Mouse (Mus musculus) heart, embryonic 16.5 days (tissue): ENCODE results near the gene Ttll13. TPM values are rescaled to one million over a fixed set of nuclear protein-coding genes. Genes with fewer than 3 reads are reported as not detected.

Experiments used
- ATAC-seq: fragments of 200-750 bp; cut with Nextera tagmentation; replicated peaks from 2 replicates; pipeline ENCODE4 v1.8.0; 2017; ENCODE audit warnings: moderate number of reproducible peaks; ENCODE audit not compliant: insufficient read depth, low FRiP score; ENCODE audit errors: extremely low read depth
- H3K27ac ChIP-seq: fragments of 300-500 bp; sonication (generic); 2 replicates; pipeline ENCODE4 v1.5.1; 2014; ENCODE audit warnings: mild to moderate bottlenecking, low read length, control low read depth, moderate library complexity
- H3K27me3 ChIP-seq: fragments of 300-500 bp; sonication (generic); 2 replicates; pipeline ENCODE4 v1.6.1; 2014; ENCODE audit warnings: low read length, mixed read lengths; ENCODE audit not compliant: control insufficient read depth, insufficient read depth
- H3K36me3 ChIP-seq: fragments of 300-500 bp; sonication (generic); 2 replicates; pipeline ENCODE4 v1.6.1; 2014; ENCODE audit not compliant: control insufficient read depth, insufficient read depth
- H3K4me1 ChIP-seq: fragments of 300-500 bp; sonication (generic); 2 replicates; pipeline ENCODE4 v1.6.1; 2014; ENCODE audit warnings: low read length, mixed read lengths; ENCODE audit not compliant: control insufficient read depth, insufficient read depth
- H3K4me2 ChIP-seq: fragments of 300-500 bp; sonication (generic); 2 replicates; pipeline ENCODE4 v1.6.1; 2014; ENCODE audit warnings: low read depth, mild to moderate bottlenecking, control low read depth, low read length
- H3K4me3 ChIP-seq: fragments of 300-500 bp; sonication (generic); 2 replicates; pipeline ENCODE4 v1.5.1; 2014; ENCODE audit warnings: mild to moderate bottlenecking, control low read depth, low read length
- H3K9ac ChIP-seq: fragments of 300-500 bp; sonication (generic); 2 replicates; pipeline ENCODE4 v1.6.1; 2014; ENCODE audit warnings: low read length, control low read depth
- H3K9me3 ChIP-seq: fragments of 300-500 bp; sonication (generic); replicated peaks from 2 replicates; pipeline ENCODE4 v1.6.1; 2016; ENCODE audit warnings: low read length; ENCODE audit not compliant: control insufficient read depth
- WGBS: fragments of 180-500 bp; shearing (Covaris S2); extraction: QIAGEN DNeasy Blood & Tissue Kit; methylation state at CpG from one replicate; pipeline ENCODE4 v1.1.7; 2014; 5-methylcytosine and 5-hydroxymethylcytosine counted together
- polyA plus RNA-seq: library from polyadenylated mRNA; unstranded; fragments of >200 nt; fragmentation: Nextera tagmentation; extraction: Ambion mirVana; gene quantifications from 2 replicates; pipeline ENCODE4 v1.2.1, GENCODE M21; 2015

Ttll13 gene
- polyA plus RNA-seq, 1 experiment from 2014 or later, result 0.60 TPM

- Histone ChIP-seq H3K4me1 (peaks cover 56% of the 10 kb centered on the region), H3K9me3 (no peaks in the 10 kb centered on the region), H3K27ac (peak overlapping the region; percentile 85), H3K27me3 (no peaks in the 10 kb centered on the region), H3K4me3 (peak overlapping the region; percentile 13; the same call in 1 of the 2 replicates), H3K4me2 (peak overlapping the region; percentile 40), H3K9ac (peak overlapping the region; percentile 53), H3K36me3 (no peaks in the 10 kb centered on the region)
- peak; percentile 56 for ATAC-seq
- WGBS, result 16% methylated on average over 10 of the region's 10 CpGs
These were observed 37.3 kb upstream of the Ttll13 start for GRCm38 (mm10) chr7:80208738-80209430.

GRCm38 (mm10) chr7:80209669-80210068, 36.5 kb upstream of the Ttll13 start:
- H3K4me2 ChIP-seq, result peak overlapping the region; percentile 40; the same call in 1 of the 2 replicates
- H3K27ac ChIP-seq, result peak overlapping the region; percentile 85
- 0 out of 2 replicates have a peak, but pooled peaks cover 3% of the 10 kb centered on the region for H3K36me3 ChIP-seq
- no peaks in the 10 kb centered on the region for H3K9me3 ChIP-seq
- no peak overlapping the region for H3K4me3 ChIP-seq
- peaks cover 56% of the 10 kb centered on the region for H3K4me1 ChIP-seq
- no peaks in the 10 kb centered on the region for H3K27me3 ChIP-seq
- 70% methylated on average over 6 of the region's 6 CpGs for WGBS
- no peak overlapping the region for H3K9ac ChIP-seq
- ATAC-seq, result no peak

GRCm38 (mm10) chr7:80210982-80211381, 35.2 kb upstream of the Ttll13 start:
- H3K4me2 ChIP-seq, result no peak overlapping the region
- 0 out of 2 replicates have a peak, but pooled peaks cover 6% of the 10 kb centered on the region for H3K36me3 ChIP-seq
- no peaks in the 10 kb centered on the region for H3K27me3 ChIP-seq
- no peak for ATAC-seq
- H3K27ac ChIP-seq, result no peak overlapping the region
- no peak overlapping the region for H3K9ac ChIP-seq
- no peaks in the 10 kb centered on the region for H3K9me3 ChIP-seq
- 87% methylated on average over 4 of the region's 4 CpGs for WGBS
- H3K4me3 ChIP-seq, result no peak overlapping the region
- H3K4me1 ChIP-seq, result peaks cover 56% of the 10 kb centered on the region

GRCm38 (mm10) chr7:80213604-80214003, 32.6 kb upstream of the Ttll13 start:
- Histone ChIP-seq H3K27ac (no peak overlapping the region), H3K36me3 (peaks cover 13% of the 10 kb centered on the region), H3K4me2 (no peak overlapping the region), H3K4me3 (no peak overlapping the region), H3K9me3 (no peaks in the 10 kb centered on the region), H3K27me3 (no peaks in the 10 kb centered on the region), H3K4me1 (peaks cover 30% of the 10 kb centered on the region), H3K9ac (no peak overlapping the region)
- no peak for ATAC-seq
- WGBS, result 63% methylated on average over 7 of the region's 7 CpGs

GRCm38 (mm10) chr7:80214459-80214858, 31.7 kb upstream of the Ttll13 start:
- H3K27me3 ChIP-seq, result no peaks in the 10 kb centered on the region
- no peak overlapping the region for H3K27ac ChIP-seq
- no peaks in the 10 kb centered on the region for H3K9me3 ChIP-seq
- WGBS, result 82% methylated on average over 8 of the region's 8 CpGs
- no peak for ATAC-seq
- H3K4me3 ChIP-seq, result no peak overlapping the region
- peaks cover 21% of the 10 kb centered on the region for H3K36me3 ChIP-seq
- H3K4me2 ChIP-seq, result no peak overlapping the region
- no peak overlapping the region for H3K9ac ChIP-seq
- H3K4me1 ChIP-seq, result peaks cover 21% of the 10 kb centered on the region

GRCm38 (mm10) chr7:80215398-80215797, 30.8 kb upstream of the Ttll13 start:
- H3K4me3 ChIP-seq, result no peak overlapping the region
- H3K9me3 ChIP-seq, result no peaks in the 10 kb centered on the region
- no peaks in the 10 kb centered on the region for H3K27me3 ChIP-seq
- H3K4me1 ChIP-seq, result peaks cover 15% of the 10 kb centered on the region
- H3K4me2 ChIP-seq, result no peak overlapping the region
- H3K9ac ChIP-seq, result peak overlapping the region; percentile 44
- H3K36me3 ChIP-seq, result peaks cover 28% of the 10 kb centered on the region
- H3K27ac ChIP-seq, result no peak overlapping the region
- 24% methylated on average over 4 of the region's 4 CpGs for WGBS
- peak; percentile 79 for ATAC-seq

- Histone ChIP-seq H3K27me3 (no peaks in the 10 kb centered on the region), H3K36me3 (peaks cover 34% of the 10 kb centered on the region), H3K9ac (no peak overlapping the region), H3K4me2 (no peak overlapping the region), H3K27ac (no peak overlapping the region), H3K4me3 (no peak overlapping the region), H3K9me3 (no peaks in the 10 kb centered on the region), H3K4me1 (peaks cover 10% of the 10 kb centered on the region)
- 74% methylated on average over 8 of the region's 8 CpGs for WGBS
- no peak for ATAC-seq
These were observed 29.6 kb upstream of the Ttll13 start for GRCm38 (mm10) chr7:80216566-80216965.

GRCm38 (mm10) chr7:80218666-80219065, 27.5 kb upstream of the Ttll13 start:
- H3K27me3 ChIP-seq, result no peaks in the 10 kb centered on the region
- no peak overlapping the region for H3K4me3 ChIP-seq
- H3K36me3 ChIP-seq, result peaks cover 38% of the 10 kb centered on the region
- no peak overlapping the region for H3K27ac ChIP-seq
- WGBS, result 87% methylated on average over 9 of the region's 9 CpGs
- no peak for ATAC-seq
- no peaks in the 10 kb centered on the region for H3K9me3 ChIP-seq
- no peak overlapping the region for H3K4me2 ChIP-seq
- peaks cover 7% of the 10 kb centered on the region for H3K4me1 ChIP-seq
- no peak overlapping the region for H3K9ac ChIP-seq

- no peak overlapping the region for H3K4me2 ChIP-seq
- no peak overlapping the region for H3K4me3 ChIP-seq
- no peaks in the 10 kb centered on the region for H3K27me3 ChIP-seq
- H3K4me1 ChIP-seq, result peaks cover under 1% of the 10 kb centered on the region; the same call in 1 of the 2 replicates
- WGBS, result 89% methylated on average over 9 of the region's 9 CpGs
- no peak for ATAC-seq
- H3K9me3 ChIP-seq, result no peaks in the 10 kb centered on the region
- no peak overlapping the region for H3K27ac ChIP-seq
- H3K36me3 ChIP-seq, result peaks cover 46% of the 10 kb centered on the region
- no peak overlapping the region for H3K9ac ChIP-seq
These were observed 25.9 kb upstream of the Ttll13 start for GRCm38 (mm10) chr7:80220237-80220797.
